Mouse (Mus musculus): Measurements from ENCODE around the gene Trabd. TPM values are rescaled to one million over a fixed set of nuclear protein-coding genes. Genes with fewer than 3 reads are reported as not detected.

Gene Trabd
- polyA plus RNA-seq, 2 experiments = 8.4 to 13.7 TPM

- TF ChIP-seq CTCF (IDR thresholded peaks at IDR 0.05; ENCODE audit: low read depth) (no peak), EP300 (IDR thresholded peaks at IDR 0.05; ENCODE audit: low read depth) (no peak)
- no peaks in the 10 kb centered on the region for H3K9me3 ChIP-seq (ENCODE audit: control insufficient read depth, low read length)
- H3K36me3 ChIP-seq (replicated peaks; ENCODE audit: control insufficient read depth, insufficient read depth, low read depth) = no peaks in the 10 kb centered on the region
- no peak overlapping the region for H3K4me2 ChIP-seq (ENCODE audit: low read depth)
- peaks cover 23% of the 10 kb centered on the region for H3K27me3 ChIP-seq (ENCODE audit: control insufficient read depth, insufficient read depth, low read length)
- WGBS (ENCODE audit: insufficient replicate concordance) = 21% methylated on average over 26 of the region's 26 CpGs
- H3K27ac ChIP-seq = no peak overlapping the region
- no peaks in the 10 kb centered on the region for H3K4me1 ChIP-seq (replicated peaks; ENCODE audit: control insufficient read depth in 2 of 2, insufficient read depth in 2 of 2, low read length in 1 of 2)
- ATAC-seq (ENCODE audit: insufficient read depth) (no peak), DNase-seq (ENCODE audit: low read depth in 3 of 3, low spot score in 3 of 3) (no peak)
- no peak overlapping the region for H3K9ac ChIP-seq (replicated peaks)
- no peak overlapping the region for H3K4me3 ChIP-seq (ENCODE audit: insufficient read depth in 1 of 2, low read depth in 2 of 2, low read length in 2 of 2)
Observed at GRCm38 (mm10) chr15:89068226-89068625, 6.7 kb upstream of the Trabd start.

DNA sequence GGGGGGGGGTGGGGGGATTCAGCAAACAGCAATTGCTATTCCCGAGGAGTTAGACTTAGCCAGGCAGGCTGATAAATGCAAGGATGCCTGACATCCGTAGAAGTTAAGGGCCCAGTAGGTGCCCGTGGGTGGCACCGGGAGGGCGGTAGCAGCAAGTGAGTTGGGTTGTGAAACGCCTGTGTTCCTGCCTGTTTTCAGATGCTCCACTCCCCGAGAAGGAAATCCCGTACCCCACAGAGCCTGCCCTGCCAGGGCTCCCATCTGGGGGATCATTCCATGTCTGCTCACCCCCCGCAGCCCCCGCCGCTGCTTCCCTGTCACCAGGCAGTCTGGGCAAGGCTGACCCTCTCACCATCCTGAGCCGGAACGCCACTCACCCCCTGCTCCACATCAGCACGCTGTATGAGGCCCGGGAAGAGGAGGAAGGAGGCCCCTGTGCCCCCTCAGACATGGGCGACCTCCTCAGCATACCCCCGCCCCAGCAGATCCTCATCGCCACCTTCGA lies 5.5 kb upstream of the Trabd start:
- H3K9me3 ChIP-seq (ENCODE audit: control insufficient read depth, low read length) = no peaks in the 10 kb centered on the region
- no peak for ATAC-seq (ENCODE audit: insufficient read depth)
- WGBS (ENCODE audit: insufficient replicate concordance) = 67% methylated on average over 19 of the region's 19 CpGs

DNA sequence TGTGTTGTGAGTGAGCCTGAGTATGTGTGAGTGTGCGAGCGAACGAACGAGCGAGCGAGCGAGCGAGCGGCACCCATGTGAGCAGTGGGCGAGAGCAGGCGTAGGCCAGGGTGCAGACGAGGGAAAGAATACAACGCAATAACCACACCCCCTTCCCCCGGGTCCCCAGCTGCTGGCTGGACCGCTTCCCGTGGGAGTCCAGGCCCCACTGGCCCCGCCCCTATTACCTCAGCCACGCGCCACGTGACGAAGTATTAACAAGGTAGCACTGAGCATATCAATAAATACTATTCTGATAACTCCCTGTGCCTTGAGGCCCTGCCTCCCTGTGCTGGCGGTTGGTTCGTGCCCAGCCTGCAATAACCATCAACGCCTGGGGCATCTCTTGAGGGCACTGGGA lies 4.3 kb upstream of the Trabd start:
- H3K27me3 ChIP-seq (ENCODE audit: control insufficient read depth, insufficient read depth, low read length) = peaks cover 23% of the 10 kb centered on the region
- no peak overlapping the region for H3K4me3 ChIP-seq (ENCODE audit: insufficient read depth in 1 of 2, low read depth in 2 of 2, low read length in 2 of 2)
- H3K36me3 ChIP-seq (replicated peaks; ENCODE audit: control insufficient read depth, insufficient read depth, low read depth) = no peaks in the 10 kb centered on the region
- H3K4me2 ChIP-seq (ENCODE audit: low read depth) = no peak overlapping the region
- H3K27ac ChIP-seq = no peak overlapping the region
- no peaks in the 10 kb centered on the region for H3K9me3 ChIP-seq (ENCODE audit: control insufficient read depth, low read length)
- H3K9ac ChIP-seq (replicated peaks) = no peak overlapping the region
- no peak for TF ChIP-seq CTCF (IDR thresholded peaks at IDR 0.05; ENCODE audit: low read depth)
- WGBS (ENCODE audit: insufficient replicate concordance) = 71% methylated on average over 24 of the region's 24 CpGs
- peaks cover 0 to 3% of the 10 kb centered on the region in 2 experiments; a peak in 1 of 4 replicates for H3K4me1 ChIP-seq (replicated peaks; ENCODE audit: control insufficient read depth in 2 of 2, insufficient read depth in 2 of 2, low read length in 1 of 2)
- DNase-seq (ENCODE audit: low read depth in 3 of 3, low spot score in 3 of 3) (no peak), ATAC-seq (ENCODE audit: insufficient read depth) (no peak)

More for the DNA sequence above, 5.5 kb upstream of the Trabd start:
- TF ChIP-seq EP300 (IDR thresholded peaks at IDR 0.05; ENCODE audit: low read depth) = no peak
- Histone ChIP-seq H3K27ac (no peak overlapping the region), H3K36me3 (replicated peaks; ENCODE audit: control insufficient read depth, insufficient read depth, low read depth) (no peaks in the 10 kb centered on the region), H3K4me1 (replicated peaks; ENCODE audit: control insufficient read depth in 2 of 2, insufficient read depth in 2 of 2, low read length in 1 of 2) (no peaks in the 10 kb centered on the region), H3K4me2 (ENCODE audit: low read depth) (no peak overlapping the region), H3K4me3 (ENCODE audit: insufficient read depth in 1 of 2, low read depth in 2 of 2, low read length in 2 of 2) (no peak overlapping the region), H3K27me3 (ENCODE audit: control insufficient read depth, insufficient read depth, low read length) (peaks cover 23% of the 10 kb centered on the region), H3K9ac (replicated peaks) (no peak overlapping the region)
- DNase-seq (ENCODE audit: low read depth in 3 of 3, low spot score in 3 of 3) = no peak

- H3K27ac ChIP-seq = no peak overlapping the region
Observed at GRCm38 (mm10) chr15:89073993-89074603, 826 bp upstream of the Trabd start.

GRCm38 (mm10) chr15:89075478-89076147 lies 689 bp downstream of the Trabd start:
- DNase-seq (ENCODE audit: low read depth in 3 of 3, low spot score in 3 of 3) (peak; percentile 62 to 64 (median 63)), ATAC-seq (ENCODE audit: insufficient read depth) (peak; percentile 88)
- no peaks in the 10 kb centered on the region for H3K27me3 ChIP-seq (ENCODE audit: control insufficient read depth, insufficient read depth, low read length)
- H3K36me3 ChIP-seq (replicated peaks; ENCODE audit: control insufficient read depth, insufficient read depth, low read depth) = no peaks in the 10 kb centered on the region
- no peaks in the 10 kb centered on the region for H3K9me3 ChIP-seq (ENCODE audit: control insufficient read depth, low read length)
- under 1% methylated on average over 49 of the region's 59 CpGs for WGBS (ENCODE audit: insufficient replicate concordance)
- peak overlapping the region; percentile 24; the same call in 1 of the 2 replicates for H3K27ac ChIP-seq
- H3K4me2 ChIP-seq (ENCODE audit: low read depth) = peak overlapping the region; percentile 84
- H3K4me3 ChIP-seq (ENCODE audit: insufficient read depth in 1 of 2, low read depth in 2 of 2, low read length in 2 of 2) = peak overlapping the region; percentile 68 to 82
- peaks cover 11 to 16% of the 10 kb centered on the region in 2 experiments for H3K4me1 ChIP-seq (replicated peaks; ENCODE audit: control insufficient read depth in 2 of 2, insufficient read depth in 2 of 2, low read length in 1 of 2)
- no peak for TF ChIP-seq CTCF (IDR thresholded peaks at IDR 0.05; ENCODE audit: low read depth)
- TF ChIP-seq EP300 (IDR thresholded peaks at IDR 0.05; ENCODE audit: low read depth) = no peak
- H3K9ac ChIP-seq (replicated peaks) = peak overlapping the region; percentile 75

More at GRCm38 (mm10) chr15:89073993-89074603, 826 bp upstream of the Trabd start:
- DNase-seq (ENCODE audit: low read depth in 3 of 3, low spot score in 3 of 3) = no peak
- peaks cover 11 to 16% of the 10 kb centered on the region in 2 experiments for H3K4me1 ChIP-seq (replicated peaks; ENCODE audit: control insufficient read depth in 2 of 2, insufficient read depth in 2 of 2, low read length in 1 of 2)
- no peak overlapping the region for H3K9ac ChIP-seq (replicated peaks)
- no peaks in the 10 kb centered on the region for H3K27me3 ChIP-seq (ENCODE audit: control insufficient read depth, insufficient read depth, low read length)
- no peak for ATAC-seq (ENCODE audit: insufficient read depth)
- H3K4me3 ChIP-seq (ENCODE audit: insufficient read depth in 1 of 2, low read depth in 2 of 2, low read length in 2 of 2) = no peak overlapping the region
- no peak overlapping the region for H3K4me2 ChIP-seq (ENCODE audit: low read depth)
- H3K36me3 ChIP-seq (replicated peaks; ENCODE audit: control insufficient read depth, insufficient read depth, low read depth) = no peaks in the 10 kb centered on the region
- H3K9me3 ChIP-seq (ENCODE audit: control insufficient read depth, low read length) = no peaks in the 10 kb centered on the region
- 41% methylated on average over 10 of the region's 10 CpGs for WGBS (ENCODE audit: insufficient replicate concordance)
- TF ChIP-seq EP300 (IDR thresholded peaks at IDR 0.05; ENCODE audit: low read depth) (no peak), CTCF (IDR thresholded peaks at IDR 0.05; ENCODE audit: low read depth) (no peak)

All from liver, embryonic 14.5 days (tissue).